Mouse (Mus musculus) urinary bladder, postnatal 36 days (tissue): ENCODE results near the gene Erg.

Source experiments
- DNase-seq, 2 experiments: peaks; one replicate each; pipeline ENCODE4 v3.0.0; 2022; ENCODE audit warnings: low spot score in 2 of 2, mixed read lengths in 1 of 2

The Erg gene

DNA sequence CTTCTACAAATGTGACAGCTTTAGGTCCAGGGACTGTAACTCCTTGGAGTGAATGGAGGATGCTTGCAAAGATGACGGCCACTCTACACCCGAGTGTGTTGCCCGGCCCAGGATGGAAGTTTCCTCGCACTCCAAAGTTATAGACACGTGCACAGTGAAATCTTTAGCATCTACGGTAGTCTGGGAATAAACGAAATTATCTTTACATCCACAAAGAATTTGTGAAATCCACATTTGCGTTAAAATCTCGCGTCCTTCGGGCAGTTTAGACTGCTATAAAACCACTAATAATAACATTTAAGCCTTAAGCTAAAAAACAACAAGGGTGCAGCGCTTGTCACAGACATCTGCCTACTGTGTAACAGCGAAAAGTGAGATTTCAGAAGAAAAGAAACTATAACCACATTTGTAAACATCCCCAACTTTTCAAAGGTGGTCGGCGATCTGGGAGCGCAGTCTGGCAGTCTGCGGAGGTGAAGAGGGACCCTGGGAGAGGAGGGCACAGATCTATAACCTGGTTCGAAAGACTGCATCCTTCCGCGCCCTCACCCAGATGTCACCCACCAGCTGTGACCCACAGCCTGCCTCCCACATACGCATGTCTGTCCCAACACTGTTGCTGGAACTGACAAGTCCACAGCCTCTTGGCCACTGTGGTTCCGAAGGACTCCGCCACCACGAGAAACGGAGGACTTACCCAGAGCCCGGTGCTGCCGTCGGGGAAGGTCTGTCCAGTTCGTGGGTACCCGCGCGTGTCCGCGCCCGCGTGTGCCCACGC is 1.5 kb downstream of the Erg start:
- DNase-seq = peak in 1 of 2 experiments; percentile 3

DNA sequence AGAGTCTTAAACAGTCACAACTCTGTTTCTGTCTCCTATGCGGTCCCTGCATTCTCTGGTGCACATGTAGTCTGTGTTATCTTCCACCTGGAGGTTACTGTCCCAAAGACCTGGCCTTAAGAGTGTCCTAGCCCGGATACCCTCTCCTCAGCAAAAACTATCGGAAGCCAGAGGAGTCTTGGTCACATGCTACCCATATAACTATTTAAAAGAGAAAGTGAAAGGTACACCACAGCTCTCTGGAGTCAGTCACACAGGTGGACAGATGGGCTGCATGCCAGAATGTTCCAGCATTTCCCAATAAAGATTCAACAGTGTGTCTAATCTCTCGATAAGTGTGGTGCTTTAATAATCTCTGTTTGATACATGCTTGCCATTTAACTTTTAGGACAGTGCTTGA is 7.1 kb downstream of the Erg start:
- DNase-seq = no peak

- peak in 1 of 2 experiments; percentile 28 for DNase-seq
Observed at GRCm38 (mm10) chr16:95573163-95573562, 13.2 kb downstream of the Erg start.

GRCm38 (mm10) chr16:95570616-95571015 is 15.8 kb downstream of the Erg start:
- DNase-seq = no peak

DNA sequence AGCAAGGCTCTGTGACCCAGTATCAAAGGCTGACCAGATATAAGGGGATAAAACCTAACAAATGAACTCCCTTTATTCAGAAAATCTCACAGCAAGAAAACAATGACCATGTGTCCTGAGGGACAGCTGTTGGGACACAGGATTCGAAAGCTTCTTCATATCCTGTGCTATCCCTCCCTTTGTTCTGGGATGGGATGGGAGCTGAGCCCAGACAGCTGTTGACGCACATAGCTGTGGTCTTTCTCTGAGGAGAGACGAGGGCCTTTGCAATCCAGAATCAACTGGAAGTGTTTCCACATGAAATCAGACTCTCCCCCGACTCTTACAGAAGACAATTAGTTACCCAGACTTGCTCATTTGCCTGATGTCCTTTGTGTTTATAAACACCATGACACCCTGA is 29.6 kb downstream of the Erg start:
- no peak for DNase-seq

DNA sequence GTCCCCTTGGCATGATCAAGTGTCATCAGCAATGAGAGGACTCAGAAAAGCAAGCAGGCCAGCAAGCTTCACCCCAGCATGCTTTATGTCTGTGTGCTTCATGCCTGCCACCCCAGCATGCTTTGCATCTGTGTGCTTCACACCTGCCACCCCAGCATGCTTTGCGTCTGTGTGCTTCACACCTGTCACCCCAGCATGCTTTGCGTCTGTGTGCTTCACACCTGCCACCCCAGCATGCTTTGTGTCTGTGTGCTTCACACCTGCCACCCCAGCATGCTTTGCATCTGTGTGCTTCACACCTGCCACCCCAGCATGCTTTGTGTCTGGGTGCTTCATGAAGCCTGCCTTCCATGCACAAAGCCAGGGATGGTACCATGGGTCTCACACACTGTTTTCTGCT is 33.3 kb downstream of the Erg start:
- no peak for DNase-seq

DNA sequence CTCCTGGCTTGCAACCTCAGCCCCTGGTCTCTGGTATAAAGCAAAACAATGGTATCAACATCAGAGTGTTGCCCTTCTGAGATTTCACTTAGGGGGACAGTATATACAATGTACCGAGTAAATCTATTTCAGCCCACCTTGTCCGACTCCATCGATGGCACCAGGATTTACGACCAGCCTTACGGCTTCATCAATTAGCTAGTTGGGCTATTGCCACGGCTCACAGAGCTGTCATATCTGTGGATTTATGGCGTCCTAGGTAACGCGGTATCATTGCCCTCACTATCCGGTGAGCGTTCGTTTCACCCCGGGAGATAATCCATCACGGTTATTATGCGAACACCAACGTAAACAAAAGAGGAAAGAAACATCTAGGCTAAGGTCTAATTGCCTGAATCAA is 33.9 kb downstream of the Erg start:
- no peak for DNase-seq

GRCm38 (mm10) chr16:95550496-95550895 is 35.9 kb downstream of the Erg start:
- DNase-seq = no peak

DNA sequence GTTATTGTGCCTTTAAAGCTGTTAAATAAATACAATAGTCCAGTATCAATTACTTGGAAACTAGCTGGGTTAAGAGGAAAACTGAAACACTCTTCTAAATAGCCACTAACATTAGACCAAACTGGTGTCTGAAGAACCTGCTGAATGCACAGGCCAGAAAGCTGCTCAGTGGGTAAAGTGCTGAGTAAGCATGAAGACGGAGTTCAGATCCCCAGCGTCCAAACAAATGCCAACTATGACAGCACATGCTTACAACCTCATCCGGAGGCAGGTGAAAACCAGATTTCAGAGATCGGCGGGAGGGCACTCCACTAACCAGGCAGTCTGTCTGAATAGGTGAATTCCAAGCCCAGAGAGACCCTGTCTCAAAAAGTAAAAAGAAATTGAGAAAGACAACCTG is 41.6 kb downstream of the Erg start:
- DNase-seq = no peak

- DNase-seq = no peak
Observed at GRCm38 (mm10) chr16:95543471-95543870, 42.9 kb downstream of the Erg start.

DNA sequence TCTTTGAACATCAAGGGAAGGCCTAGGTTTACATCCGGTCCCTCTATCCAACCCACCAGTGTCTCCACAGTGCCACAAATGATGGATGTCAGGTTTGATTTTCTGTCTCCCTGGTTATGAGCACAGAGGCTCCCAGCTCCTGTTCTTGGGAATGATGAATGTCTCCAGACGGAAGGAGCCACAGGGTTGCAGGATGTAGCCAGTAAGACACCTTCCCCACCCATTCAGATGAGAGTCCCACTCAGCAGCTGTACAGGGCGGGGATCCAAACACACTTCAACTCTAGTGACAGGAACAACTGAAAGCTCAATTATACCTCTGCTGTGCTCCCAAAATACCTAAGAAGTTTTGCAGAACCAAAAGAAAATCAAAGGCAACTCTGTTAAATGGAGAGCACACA is 51.2 kb downstream of the Erg start:
- no peak for DNase-seq

DNA sequence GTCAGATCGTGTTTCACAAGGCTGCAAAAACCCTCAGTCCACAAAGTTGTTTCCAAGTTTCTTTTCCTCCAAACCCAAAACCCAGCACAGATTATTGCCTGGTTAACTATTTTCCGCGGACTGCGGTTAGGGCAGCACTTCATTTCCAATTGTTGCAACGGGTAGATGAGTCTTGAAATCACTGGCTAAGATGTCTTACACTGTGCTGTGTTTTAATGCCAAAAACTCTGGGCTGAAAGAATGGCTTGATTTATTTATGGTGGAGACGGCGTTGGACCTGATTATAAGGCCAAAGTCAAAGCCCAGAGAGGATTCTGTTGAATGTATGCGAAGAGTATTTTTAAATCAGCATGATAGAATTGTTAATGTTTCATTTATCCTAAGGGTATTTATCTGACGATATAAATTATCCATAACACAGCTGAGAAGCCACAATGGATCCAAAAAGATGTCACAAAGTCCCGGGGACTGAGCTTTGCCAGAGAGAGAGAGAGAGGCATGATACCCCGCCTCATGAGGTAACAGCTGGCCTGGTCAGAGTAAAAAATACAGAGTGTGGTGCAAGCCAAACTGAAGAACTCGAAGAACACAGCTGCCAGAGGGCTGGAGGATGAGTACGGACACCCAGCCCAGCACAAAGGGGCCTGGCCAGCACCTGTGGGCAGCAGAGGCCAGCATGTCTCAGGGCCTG is 53.9 kb downstream of the Erg start:
- DNase-seq = no peak

GRCm38 (mm10) chr16:95527561-95527960 is 58.8 kb downstream of the Erg start:
- no peak for DNase-seq

DNA sequence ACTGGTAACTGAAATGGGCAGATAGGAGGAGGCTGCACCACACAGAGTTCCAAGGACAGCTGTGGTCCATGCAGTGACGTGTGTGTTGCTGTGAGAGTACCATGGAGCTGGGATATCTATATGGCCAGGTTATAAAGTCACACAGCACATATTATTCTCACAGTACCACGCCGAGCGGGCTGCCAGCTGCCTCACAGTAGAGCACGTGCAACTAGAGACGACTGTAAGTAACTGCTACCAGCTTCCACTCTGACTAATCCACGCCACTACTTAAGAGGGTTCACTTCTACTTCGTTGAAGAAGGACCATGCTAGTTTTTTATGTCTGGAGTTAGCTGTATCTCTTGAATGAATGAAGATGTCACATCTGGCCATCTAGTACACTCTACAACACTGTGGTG is 66.9 kb downstream of the Erg start:
- DNase-seq = no peak

DNA sequence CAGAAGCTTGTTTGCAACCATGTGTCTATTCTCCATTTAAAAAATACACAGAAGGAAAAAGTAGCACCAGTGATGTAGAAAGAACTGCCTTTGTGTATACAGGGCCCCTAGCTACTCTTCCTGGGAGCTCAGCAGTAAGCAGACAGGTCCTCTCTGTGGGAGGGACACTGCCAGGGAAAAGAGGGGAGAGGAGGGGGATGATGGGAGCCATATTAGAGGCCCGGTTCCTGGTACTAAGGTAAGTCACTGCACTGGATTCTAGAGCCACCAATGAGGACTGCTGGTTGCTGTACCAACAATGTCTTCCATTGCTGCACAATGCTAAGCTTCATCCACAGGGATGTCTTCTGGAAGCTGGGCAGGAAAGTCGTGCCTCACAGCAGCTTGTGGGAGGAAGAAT is 80.3 kb downstream of the Erg start:
- DNase-seq = no peak

- DNase-seq = no peak
Observed at GRCm38 (mm10) chr16:95496582-95497300, 89.7 kb downstream of the Erg start.

DNA sequence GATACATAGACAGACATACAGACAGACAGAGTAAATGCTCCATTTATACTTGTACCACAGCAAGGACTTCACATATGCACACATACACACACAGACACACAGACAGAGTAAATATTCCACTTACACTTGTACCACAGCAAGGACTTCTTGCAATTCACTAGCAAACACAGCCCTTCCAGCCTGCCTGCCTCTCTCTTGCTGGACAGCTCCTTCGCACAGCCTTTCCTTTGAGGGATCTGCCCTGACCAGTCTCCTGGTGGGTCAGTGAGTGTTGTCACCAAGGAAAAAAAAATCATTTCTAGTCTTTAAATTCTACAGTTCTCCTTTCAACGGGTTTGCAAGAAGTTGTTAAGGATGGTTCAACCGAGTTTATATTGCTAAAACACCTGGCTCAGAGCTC is 92.3 kb downstream of the Erg start:
- no peak for DNase-seq

- no peak for DNase-seq
Observed at GRCm38 (mm10) chr16:95493336-95493735, 93.1 kb downstream of the Erg start.

DNA sequence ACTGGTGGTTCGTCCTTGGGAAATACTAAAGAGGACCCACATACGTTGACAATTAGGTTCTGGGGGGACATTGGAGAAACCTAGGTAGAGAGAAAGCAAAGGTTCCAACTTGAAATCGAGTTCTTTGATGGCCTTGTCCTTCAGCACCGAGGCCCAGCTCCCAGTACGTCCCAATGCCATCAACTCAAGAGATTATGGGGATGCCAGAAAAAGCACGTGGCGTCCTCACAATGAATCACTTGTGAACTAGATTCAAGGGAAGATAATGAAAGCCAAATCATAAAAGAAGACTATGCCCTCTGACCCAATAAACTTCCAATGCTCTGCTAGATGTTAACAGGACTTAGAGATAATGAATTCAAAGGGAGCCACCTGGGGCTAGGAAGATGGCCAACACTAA is 94.2 kb downstream of the Erg start:
- DNase-seq = no peak

GRCm38 (mm10) chr16:95490386-95490785 is 96.0 kb downstream of the Erg start:
- DNase-seq = no peak

DNA sequence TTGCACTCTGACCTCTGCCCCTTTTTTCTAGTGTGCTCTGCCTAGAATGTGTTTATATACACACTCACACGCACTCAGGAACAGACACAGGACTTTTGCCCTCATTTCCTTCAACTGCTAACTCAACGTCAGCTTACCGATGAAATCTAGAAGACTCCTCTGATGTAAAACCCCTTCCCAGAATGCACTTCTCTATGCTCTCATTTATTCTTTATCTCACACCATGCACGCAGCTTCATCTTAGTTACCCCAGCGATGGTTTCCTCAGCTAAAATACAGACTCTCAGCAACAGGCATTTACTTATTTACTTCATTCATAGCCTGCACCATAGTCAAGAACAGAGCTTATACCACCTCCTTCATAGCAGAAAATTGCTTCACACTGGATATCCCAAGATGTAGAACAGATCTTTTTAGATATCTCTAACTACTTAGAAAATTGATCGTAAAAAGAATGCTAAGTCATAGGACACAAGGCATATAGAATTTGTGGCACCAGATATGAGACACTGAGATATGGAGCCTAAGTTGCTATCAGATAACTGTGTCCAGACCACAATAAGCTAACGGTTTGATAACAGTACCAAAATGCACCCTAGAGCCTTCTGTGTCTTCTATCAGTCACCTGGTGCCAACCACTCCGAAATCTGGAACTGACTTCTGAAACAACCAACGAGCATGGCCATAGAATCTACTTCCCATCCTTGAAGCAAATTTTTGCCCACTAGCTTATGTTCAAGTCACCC is 98.6 kb downstream of the Erg start:
- no peak for DNase-seq

GRCm38 (mm10) chr16:95481176-95481575 is 105.2 kb downstream of the Erg start:
- DNase-seq = no peak
